10 mouse cellular contexts compared by ENCODE assay signal in the genomic region with DNA sequence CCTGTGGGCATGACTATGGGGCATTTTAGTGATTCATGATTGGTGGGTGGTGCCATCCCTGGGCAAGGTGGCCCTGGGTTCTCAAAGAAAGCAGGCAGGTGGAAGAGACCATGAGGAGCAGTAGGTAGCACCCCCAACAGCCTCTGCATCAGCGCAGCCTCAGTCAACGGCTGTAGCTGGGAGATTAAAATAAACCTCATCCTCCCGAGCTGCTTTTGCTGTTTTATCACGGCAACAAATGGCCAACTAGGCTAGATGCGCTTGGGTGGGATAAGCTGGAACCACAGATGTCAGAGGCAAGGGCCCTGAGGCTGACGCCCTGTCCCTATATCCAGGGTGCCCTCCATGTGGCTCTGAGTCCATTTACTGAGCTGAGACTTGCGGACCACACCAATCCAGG. TPM values are rescaled to one million over a fixed set of nuclear protein-coding genes. Genes with fewer than 3 reads are reported as not detected.
DNase-seq lines count a peak whose midpoint lies in the region; ATAC-seq lines count a peak whose summit lies in the region.
"Had no signal": no experiment of that assay in that cellular context is flagged by ENCODE, and none has a peak within 500 bp of the region (broad histone marks: within the 10 kb centered on the region; RNA-seq: fewer than 3 reads in every experiment).

No protein-coding gene starts in this region.

- H3K9me3 ChIP-seq in lung, embryonic 16.5 days (ENCODE audit: control insufficient read depth, low read length), result no peaks in the 10 kb centered on the region
- H3K9me3 ChIP-seq in forebrain, embryonic 12.5 days, result no peaks in the 10 kb centered on the region
- no peaks in the 10 kb centered on the region for H3K9me3 ChIP-seq in stomach, embryonic 14.5 days (ENCODE audit: control insufficient read depth, low read depth, low read length)

- 68% methylated on average over 7 of the region's 7 CpGs for WGBS in lung, embryonic 16.5 days
- WGBS in forebrain, embryonic 12.5 days, result 79% methylated on average over 7 of the region's 7 CpGs
- 74% methylated on average over 7 of the region's 7 CpGs for WGBS in stomach, embryonic 14.5 days

- peak overlapping the region; percentile 85 for H3K4me2 ChIP-seq in lung, embryonic 16.5 days (ENCODE audit: low read depth, low read length)
- H3K4me2 ChIP-seq in forebrain, embryonic 12.5 days, result peak overlapping the region; percentile 91
- peak overlapping the region; percentile 88 for H3K4me2 ChIP-seq in stomach, embryonic 14.5 days (replicated peaks; ENCODE audit: low read depth, low read length)

- peak overlapping the region; percentile 87; the same call in 1 of the 2 replicates for H3K9ac ChIP-seq in lung, embryonic 16.5 days (ENCODE audit: low read length)
- peak overlapping the region; percentile 100 for H3K9ac ChIP-seq in forebrain, embryonic 12.5 days
- H3K9ac ChIP-seq in stomach, embryonic 14.5 days (replicated peaks; ENCODE audit: low read depth, low read length), result no peak overlapping the region

- no peaks in the 10 kb centered on the region for H3K27me3 ChIP-seq in lung, embryonic 16.5 days (ENCODE audit: control insufficient read depth, insufficient read depth, low read depth, low read length)
- H3K27me3 ChIP-seq in forebrain, embryonic 12.5 days, result no peaks in the 10 kb centered on the region
- no peaks in the 10 kb centered on the region for H3K27me3 ChIP-seq in stomach, embryonic 14.5 days (ENCODE audit: control insufficient read depth, insufficient read depth, low read length)

- ATAC-seq in lung, embryonic 16.5 days (ENCODE audit: low read depth), result no peak
- no peak for ATAC-seq in forebrain, embryonic 12.5 days (ENCODE audit: low FRiP score)
- ATAC-seq in stomach, embryonic 14.5 days (ENCODE audit: insufficient number of reproducible peaks, insufficient read depth, low FRiP score, low read depth), result no peak

- peaks cover 19% of the 10 kb centered on the region for H3K36me3 ChIP-seq in lung, embryonic 16.5 days (ENCODE audit: control insufficient read depth, insufficient read depth, low read length)
- peaks cover 50% of the 10 kb centered on the region for H3K36me3 ChIP-seq in forebrain, embryonic 12.5 days (replicated peaks)
- peaks cover 41% of the 10 kb centered on the region for H3K36me3 ChIP-seq in stomach, embryonic 14.5 days (ENCODE audit: control insufficient read depth, insufficient read depth, low read length)

- peak overlapping the region; percentile 84 for H3K4me3 ChIP-seq in lung, embryonic 16.5 days (ENCODE audit: low read length)
- peak overlapping the region; percentile 98 for H3K4me3 ChIP-seq in forebrain, embryonic 12.5 days (replicated peaks)
- H3K4me3 ChIP-seq in stomach, embryonic 14.5 days (ENCODE audit: low read depth, low read length), result peak overlapping the region; percentile 87; the same call in 1 of the 2 replicates

- H3K4me1 ChIP-seq in lung, embryonic 16.5 days (replicated peaks; ENCODE audit: control insufficient read depth, insufficient read depth, low read length), result peaks cover 29% of the 10 kb centered on the region
- H3K4me1 ChIP-seq in forebrain, embryonic 12.5 days, result peaks cover 43% of the 10 kb centered on the region
- peaks cover 17% of the 10 kb centered on the region for H3K4me1 ChIP-seq in stomach, embryonic 14.5 days (ENCODE audit: control insufficient read depth, insufficient read depth, low read length)

- no peak for DNase-seq in lung, postnatal 25 days (ENCODE audit: low spot score)
- DNase-seq in liver (peak; percentile 66), adipocyte (ENCODE audit: low spot score) (no peak)
- no peak for DNase-seq in cerebellum, adult 18-20 months
- no peak for DNase-seq in B cell, adult 2 months
- DNase-seq: thymus, adult 18-20 months had no signal

- H3K27ac ChIP-seq in lung, embryonic 16.5 days (ENCODE audit: low read length), result no peak overlapping the region
- H3K27ac ChIP-seq in forebrain, embryonic 12.5 days, result peak overlapping the region; percentile 97
- H3K27ac ChIP-seq in stomach, embryonic 14.5 days (ENCODE audit: low read length), result no peak overlapping the region
- H3K27ac ChIP-seq: macrophage had no signal

RNA-seq across cellular contexts. Expression of a gene that starts 2.8 kb away (rescaled TPM):
- 4.4 and 4.5 TPM in 2 replicates for polyA plus RNA-seq in lung, embryonic 16.5 days (2015; fragmentation: Nextera tagmentation; extraction: Ambion mirVana)
- 17.3 and 21.3 TPM in 2 replicates for polyA plus RNA-seq in forebrain, embryonic 12.5 days (2016; fragmentation: Nextera tagmentation; extraction: Ambion mirVana)
- 7.7 and 8.1 TPM in 2 replicates for polyA plus RNA-seq in stomach, embryonic 14.5 days (2014; fragmentation: Nextera tagmentation; extraction: Ambion mirVana)

RNA-seq across cellular contexts. Expression of a gene that starts 14.6 kb away (rescaled TPM):
- polyA plus RNA-seq in lung, embryonic 16.5 days (2015; fragmentation: Nextera tagmentation; extraction: Ambion mirVana), result 192 and 204 TPM in 2 replicates
- polyA plus RNA-seq in forebrain, embryonic 12.5 days (2016; fragmentation: Nextera tagmentation; extraction: Ambion mirVana), result 312 and 327 TPM in 2 replicates
- polyA plus RNA-seq in stomach, embryonic 14.5 days (2014; fragmentation: Nextera tagmentation; extraction: Ambion mirVana), result 194 and 200 TPM in 2 replicates

RNA-seq across cellular contexts. Expression of a gene that starts 21.9 kb away (rescaled TPM):
- polyA plus RNA-seq in lung, embryonic 16.5 days (2015; fragmentation: Nextera tagmentation; extraction: Ambion mirVana), result 618 and 673 TPM in 2 replicates
- polyA plus RNA-seq in forebrain, embryonic 12.5 days (2016; fragmentation: Nextera tagmentation; extraction: Ambion mirVana), result 371 and 400 TPM in 2 replicates
- 645 and 784 TPM in 2 replicates for polyA plus RNA-seq in stomach, embryonic 14.5 days (2014; fragmentation: Nextera tagmentation; extraction: Ambion mirVana)

RNA-seq across cellular contexts. Expression of a gene that starts 28.4 kb away (rescaled TPM):
- polyA plus RNA-seq in lung, embryonic 16.5 days (2015; fragmentation: Nextera tagmentation; extraction: Ambion mirVana), result 0.48 and 0.52 TPM in 2 replicates
- polyA plus RNA-seq in forebrain, embryonic 12.5 days (2016; fragmentation: Nextera tagmentation; extraction: Ambion mirVana), result 0.23 and 0.40 TPM in 2 replicates
- 0.30 and 0.62 TPM in 2 replicates for polyA plus RNA-seq in stomach, embryonic 14.5 days (2014; fragmentation: Nextera tagmentation; extraction: Ambion mirVana)
- polyA plus RNA-seq: macrophage had no signal

RNA-seq across cellular contexts. Expression of a gene that starts 36.5 kb away (rescaled TPM):
- 4.1 and 8.3 TPM in 2 replicates for polyA plus RNA-seq in lung, embryonic 16.5 days (2015; fragmentation: Nextera tagmentation; extraction: Ambion mirVana)
- 0.17 and 0.55 TPM in 2 replicates for polyA plus RNA-seq in forebrain, embryonic 12.5 days (2016; fragmentation: Nextera tagmentation; extraction: Ambion mirVana)
- polyA plus RNA-seq in stomach, embryonic 14.5 days (2014; fragmentation: Nextera tagmentation; extraction: Ambion mirVana), result 13.6 and 13.8 TPM in 2 replicates
